Mouse (Mus musculus) adrenal gland, adult (tissue): ENCODE measurements around the gene Grin2a.

Experiments used
- DNase-seq, 2 experiments: peaks; one replicate each; pipeline ENCODE4 v3.0.0; 2022 to 2023; ENCODE audit warnings: low spot score in 1 of 2; ENCODE audit not compliant: inconsistent age in 2 of 2

Grin2a gene

GRCm38 (mm10) chr16:9994951-9995813, at the start of gene Grin2a:
Gene Grin2a, minus strand, starts transcription at chr16:9995560.
- DNase-seq: peak in 1 of 2 experiments; percentile 83

GRCm38 (mm10) chr16:10035582-10036215, 40.3 kb upstream of the Grin2a start:
- no peak for DNase-seq

DNA sequence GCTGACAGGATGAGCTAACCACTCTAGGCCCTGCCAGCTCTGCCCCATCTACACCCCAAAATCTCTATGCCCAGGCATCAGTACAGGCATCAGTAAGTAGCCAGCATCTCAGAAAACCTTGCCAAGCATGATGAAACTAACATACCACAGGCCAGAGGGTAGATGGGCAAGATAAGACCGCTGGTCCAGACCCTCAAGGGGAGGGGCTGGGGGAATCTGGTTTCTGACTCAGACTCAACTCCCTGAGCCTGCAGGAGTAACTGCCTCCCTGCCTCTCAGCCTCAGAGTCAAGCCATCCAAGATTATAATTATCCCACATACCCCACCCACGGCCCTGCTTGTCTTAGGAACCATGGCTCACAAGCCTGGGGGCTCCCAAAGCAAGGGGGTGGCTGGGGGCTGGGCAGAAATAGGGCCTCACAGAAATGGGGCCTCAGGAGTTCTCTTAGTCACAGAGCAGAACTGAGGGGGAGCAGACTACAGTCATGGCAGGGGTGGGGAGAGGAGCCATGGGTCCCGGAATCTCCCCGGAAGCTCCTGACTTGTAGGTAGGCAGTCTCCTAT, 38.1 kb upstream of the Grin2a start:
- no peak for DNase-seq

GRCm38 (mm10) chr16:10031891-10032290, 36.5 kb upstream of the Grin2a start:
- DNase-seq: no peak

GRCm38 (mm10) chr16:10026741-10027140, 31.4 kb upstream of the Grin2a start:
- no peak for DNase-seq

GRCm38 (mm10) chr16:10009743-10010142, 14.4 kb upstream of the Grin2a start:
- no peak for DNase-seq

DNA sequence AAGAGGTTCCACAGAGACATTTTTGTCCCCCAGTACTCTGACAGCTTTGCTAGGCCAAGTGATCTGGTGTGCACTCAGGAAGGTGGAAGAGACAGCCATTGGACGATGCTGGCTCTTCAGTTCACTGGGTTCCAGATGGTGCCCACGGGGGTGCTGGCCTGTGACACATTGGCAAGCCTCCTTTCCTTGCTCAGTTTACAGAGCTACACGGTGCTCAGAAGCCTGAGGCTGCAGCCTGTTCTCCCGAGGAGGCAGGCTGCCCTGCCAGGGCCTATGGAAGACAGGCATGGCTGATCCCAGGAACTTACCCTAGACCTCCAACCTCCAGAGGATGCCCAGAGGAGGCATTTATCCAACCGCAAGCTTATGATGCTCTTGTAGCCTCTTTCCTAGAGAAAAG, 10.2 kb upstream of the Grin2a start:
- DNase-seq: no peak

DNA sequence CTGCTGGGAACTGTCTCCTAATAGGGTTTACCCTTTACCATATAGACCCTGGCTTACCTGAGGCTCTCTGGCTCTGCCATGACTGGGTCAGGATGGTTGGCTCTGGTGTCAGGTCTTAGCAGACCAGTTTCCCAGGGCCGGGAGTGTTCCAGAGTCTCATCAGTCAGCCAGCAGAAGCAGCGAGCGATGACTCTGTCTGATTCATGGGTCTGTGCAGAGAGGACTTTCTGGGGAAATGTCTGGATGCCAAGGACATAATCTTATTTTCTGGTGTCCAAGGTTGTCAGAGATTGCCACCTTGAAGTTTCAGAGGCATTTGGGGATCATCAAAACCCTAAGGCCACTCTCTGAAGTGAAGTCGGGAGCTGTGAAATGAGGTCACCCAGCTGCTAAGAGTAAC, 8.7 kb upstream of the Grin2a start:
- peak; percentile 9 to 76 for DNase-seq

- no peak for DNase-seq
Observed at GRCm38 (mm10) chr16:10003001-10003400, 7.6 kb upstream of the Grin2a start.

DNA sequence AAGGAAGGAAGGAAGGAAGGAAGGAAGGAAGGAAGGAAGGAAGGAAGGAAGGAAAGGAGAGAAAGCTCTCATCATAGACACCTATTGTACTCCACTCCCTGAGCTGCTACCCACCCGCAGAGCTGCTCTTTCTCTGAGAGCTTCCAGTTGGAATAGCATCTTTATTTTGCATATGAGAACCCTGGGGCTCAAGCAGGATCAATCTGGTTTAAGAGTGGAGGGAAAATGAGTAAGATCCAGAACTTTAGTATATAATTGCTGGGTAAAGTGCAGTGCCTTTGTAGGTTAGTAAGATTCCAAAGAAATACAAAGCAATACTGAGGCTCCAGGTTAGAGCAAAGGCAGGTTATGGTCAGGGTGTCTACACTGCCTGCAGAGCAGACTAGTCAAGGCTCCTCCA, 6.2 kb upstream of the Grin2a start:
- DNase-seq: no peak

- no peak for DNase-seq
Observed at GRCm38 (mm10) chr16:9999926-10000325, 4.6 kb upstream of the Grin2a start.

DNA sequence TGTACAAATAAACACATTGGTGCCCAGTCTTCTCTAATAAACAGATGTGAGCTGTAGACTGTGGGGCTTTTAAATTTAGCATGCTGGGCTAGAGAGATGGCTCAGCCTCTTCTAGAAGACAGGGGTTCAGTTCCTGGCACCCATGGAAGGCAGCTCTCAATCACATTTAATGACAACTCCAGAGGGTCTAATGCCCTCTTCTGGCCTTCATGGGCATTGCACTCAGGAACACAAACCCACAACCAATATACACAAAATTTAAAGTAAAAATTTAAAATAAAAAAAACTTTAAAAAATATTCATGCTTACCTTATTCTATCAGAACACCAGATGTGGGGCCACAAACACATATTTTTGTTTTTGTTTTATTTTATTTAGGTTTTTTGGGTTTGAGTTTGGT, 2.6 kb upstream of the Grin2a start:
- DNase-seq: no peak

DNA sequence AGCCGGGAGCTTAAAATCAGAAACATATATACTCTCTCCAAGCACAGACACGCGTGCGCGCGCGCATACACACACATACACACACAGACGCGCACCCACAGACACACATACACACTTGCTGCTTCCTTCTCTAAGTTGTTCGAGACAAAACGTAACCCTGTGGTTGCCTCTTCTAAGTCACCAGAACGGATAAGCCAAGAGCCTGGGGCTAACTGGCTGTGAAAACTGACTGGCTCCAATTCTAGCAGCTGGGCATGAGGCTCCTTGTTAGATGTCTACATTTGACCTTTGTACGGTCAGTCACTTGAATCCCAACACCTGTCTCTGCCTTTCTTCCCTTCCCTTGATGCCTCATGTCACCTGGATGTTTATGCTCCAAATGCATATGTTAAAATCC, 452 bp upstream of the Grin2a start:
- no peak for DNase-seq

- peak; percentile 14 to 55 for DNase-seq
Observed at GRCm38 (mm10) chr16:9994041-9994950, 1.1 kb downstream of the Grin2a start.

GRCm38 (mm10) chr16:9993255-9994040, 1.9 kb downstream of the Grin2a start:
- DNase-seq: peak; percentile 57 to 91

- DNase-seq: peak in 1 of 2 experiments; percentile 35
Observed at GRCm38 (mm10) chr16:9992773-9993221, 2.6 kb downstream of the Grin2a start.

GRCm38 (mm10) chr16:9992076-9992772, 3.1 kb downstream of the Grin2a start:
- no peak for DNase-seq

DNA sequence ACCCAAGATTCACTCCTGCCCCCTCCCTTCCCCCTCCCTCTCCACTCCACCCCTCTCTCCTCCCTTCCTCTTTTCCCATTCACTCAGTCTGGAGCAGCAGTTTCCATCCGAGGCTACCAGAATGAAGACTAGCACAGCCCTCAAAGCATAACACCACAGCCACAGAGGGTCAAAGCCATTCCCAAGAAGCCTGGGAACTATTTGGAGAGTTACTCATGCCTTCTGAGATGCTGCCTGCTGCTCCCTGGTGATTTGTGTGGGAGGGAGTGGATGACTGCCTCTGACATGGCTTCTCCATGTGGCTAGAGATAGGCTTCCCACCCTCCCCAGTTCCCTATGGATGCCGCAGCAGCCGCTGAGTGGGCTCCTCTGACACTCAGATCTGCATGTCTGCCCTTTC, 10.3 kb downstream of the Grin2a start:
- peak in 1 of 2 experiments; percentile 65 for DNase-seq

DNA sequence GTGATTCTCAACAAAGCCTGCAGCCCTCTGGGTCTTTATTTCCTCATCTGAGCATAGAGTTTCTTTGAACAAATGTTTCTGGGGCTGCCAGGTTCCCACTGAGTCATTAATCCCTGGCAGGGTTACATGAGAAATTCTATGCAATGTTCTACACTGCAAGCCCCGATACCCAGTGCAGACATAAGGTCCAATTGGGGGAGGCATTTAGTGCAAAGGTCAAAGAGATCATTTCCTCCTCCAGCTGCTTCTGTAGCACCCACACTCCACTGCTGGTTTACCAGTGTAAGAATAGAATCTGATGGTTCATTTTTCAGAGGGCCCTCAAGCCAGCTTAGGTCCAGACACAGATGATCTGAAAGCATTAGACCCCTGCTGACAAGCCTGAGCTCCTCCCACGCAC, 14.7 kb downstream of the Grin2a start:
- DNase-seq: no peak

- no peak for DNase-seq
Observed at GRCm38 (mm10) chr16:9978173-9978572, 17.2 kb downstream of the Grin2a start.
